Mouse (Mus musculus): ENCODE results near the gene Prpf40b. TPM values are rescaled to one million over a fixed set of nuclear protein-coding genes. Genes with fewer than 3 reads are reported as not detected.
A peak's percentile ranks its signal among the peaks of the same experiment; 100 is the strongest.
"Not testable (repeated sequence)": the region's sequence is repeated elsewhere in the genome, so short reads cannot be mapped to it uniquely, and the experiment has no call there.

Prpf40b gene
- polyA plus RNA-seq (2012; fragmentation: generic; extraction: Trizol), result 24.7 TPM
- long read RNA-seq, experiment 1, partial matches to known transcripts, result 3 of 8 reads
- long read RNA-seq, experiment 1, other reads (novel, unspliced or antisense), result 5 of 8 reads
- long read RNA-seq, experiment 2, partial matches to known transcripts, result 6 of 25 reads
- long read RNA-seq, experiment 2, other reads (novel, unspliced or antisense), result 19 of 25 reads

DNA sequence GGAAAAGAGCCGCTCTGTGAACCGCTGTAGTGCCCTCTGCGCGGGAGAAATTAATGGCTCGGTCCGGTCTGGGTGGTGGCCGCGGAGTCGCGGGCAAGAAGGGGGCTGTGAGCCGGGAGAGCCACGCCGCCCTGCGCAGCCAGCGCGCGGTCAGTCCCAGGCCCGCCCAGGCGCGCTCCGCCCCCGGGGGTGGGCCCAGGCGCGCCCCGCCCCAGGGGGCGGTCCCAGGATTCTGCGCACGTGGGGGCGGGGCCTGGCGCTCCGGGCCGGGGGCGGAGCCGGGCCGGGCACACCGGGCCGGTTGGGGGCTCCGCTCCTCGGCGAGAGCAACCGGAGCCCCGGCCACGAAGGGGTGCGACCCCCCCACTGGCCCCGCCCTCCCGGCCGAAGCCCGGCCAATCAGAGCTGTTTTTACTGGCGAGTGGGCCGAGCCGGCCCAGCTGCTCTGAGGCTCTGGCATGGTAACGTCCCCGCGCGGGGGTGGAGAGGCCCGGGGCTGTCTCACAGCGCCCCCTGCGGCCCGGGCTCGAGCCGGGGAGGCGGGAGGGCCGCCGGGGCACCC lies at the start of gene Prpf40b:
Gene Prpf40b (plus strand): TSS at position 275 of the 562 bp plus-strand sequence.
- H3K36me3 ChIP-seq (ENCODE audit: control insufficient read depth, insufficient read depth), result no peaks in the 10 kb centered on the region
- no peaks in the 10 kb centered on the region for H3K27me3 ChIP-seq (ENCODE audit: control insufficient read depth, insufficient read depth, insufficient read length)
- peak within 1 kb of the TSS; percentile 37 for H3K4me3 ChIP-seq (ENCODE audit: insufficient read depth, poor library complexity, severe bottlenecking)
- H3K79me3 ChIP-seq (ENCODE audit: low read depth), result no peaks in the 10 kb centered on the region
- TF ChIP-seq MYOG (IDR thresholded peaks at IDR 0.05; ENCODE audit: control insufficient read depth, extremely low read depth, insufficient read length) (no peak), CEBPB (IDR thresholded peaks at IDR 0.05; ENCODE audit: low read depth) (no peak), MYOD1 (IDR thresholded peaks at IDR 0.05; ENCODE audit: control insufficient read depth, insufficient read length, low read depth) (no peak), MAX (IDR thresholded peaks at IDR 0.05) (no peak), CTCF (IDR thresholded peaks at IDR 0.05; ENCODE audit: control insufficient read depth, insufficient read depth, insufficient read length) (peak; percentile 73)
- H3ac ChIP-seq (ENCODE audit: control insufficient read depth, insufficient read length, low read depth), result peak within 1 kb of the TSS; percentile 58
- H3K79me2 ChIP-seq (ENCODE audit: control insufficient read depth, insufficient read depth), result no peaks in the 10 kb centered on the region

DNA sequence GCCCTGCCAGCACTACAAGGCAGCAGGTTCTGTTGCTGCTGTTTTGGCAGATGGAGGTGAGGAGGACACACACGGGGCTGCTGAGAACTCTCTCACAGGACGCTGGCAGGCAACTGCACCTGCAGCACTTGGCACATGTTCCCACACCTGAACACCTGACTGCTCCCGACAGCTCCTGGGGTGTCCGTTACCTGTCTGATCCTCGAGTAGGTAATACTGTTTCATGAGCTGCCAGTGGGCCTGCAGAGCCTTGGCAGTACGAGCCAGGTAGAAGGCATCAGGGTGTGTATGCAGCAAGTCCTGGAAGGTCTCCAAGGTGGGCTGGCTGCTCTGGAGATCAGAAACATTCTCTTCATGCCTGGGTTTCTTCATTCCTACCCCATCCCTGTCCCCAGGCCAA lies 48.2 kb upstream of the Prpf40b start:
- H3K4me3 ChIP-seq (ENCODE audit: insufficient read depth, poor library complexity, severe bottlenecking); H3K79me3 ChIP-seq (ENCODE audit: low read depth); H3ac ChIP-seq (ENCODE audit: control insufficient read depth, insufficient read length, low read depth); H3K27me3 ChIP-seq (ENCODE audit: control insufficient read depth, insufficient read depth, insufficient read length): not testable (repeated sequence)
- Histone ChIP-seq H3K36me3 (ENCODE audit: control insufficient read depth, insufficient read depth) (peaks cover 70% of the 10 kb centered on the region), H3K79me2 (ENCODE audit: control insufficient read depth, insufficient read depth) (peaks cover 25% of the 10 kb centered on the region)

DNA sequence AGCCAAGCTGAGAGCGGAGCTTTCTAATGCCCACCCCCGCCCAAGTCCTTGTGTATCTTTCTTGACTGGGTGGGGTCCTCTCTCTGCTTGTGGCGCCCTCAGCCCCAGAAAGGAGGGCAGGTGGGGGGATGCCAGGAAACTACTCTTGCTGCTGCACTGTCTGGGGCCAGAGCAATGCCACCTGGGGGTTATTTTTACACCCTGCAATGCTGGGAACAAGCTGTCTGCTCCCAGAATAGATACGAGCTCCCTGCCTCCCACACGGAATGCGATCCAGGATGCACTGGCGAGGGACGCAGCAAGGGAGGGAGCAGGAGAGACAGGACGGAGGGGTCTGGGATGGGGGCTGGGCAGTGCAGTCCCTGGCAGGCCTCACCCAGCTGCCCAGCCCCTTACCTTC lies 45.9 kb upstream of the Prpf40b start:
- TF ChIP-seq FOSL1 (IDR thresholded peaks at IDR 0.05; ENCODE audit: insufficient read depth, low read length, poor library complexity, severe bottlenecking) (no peak), MYOD1 (IDR thresholded peaks at IDR 0.05; ENCODE audit: control insufficient read depth, insufficient read length, low read depth) (no peak), USF1 (IDR thresholded peaks at IDR 0.05; ENCODE audit: low read depth) (no peak), CTCF (IDR thresholded peaks at IDR 0.05; ENCODE audit: control insufficient read depth, insufficient read depth, insufficient read length) (no peak), CEBPB (IDR thresholded peaks at IDR 0.05; ENCODE audit: low read depth) (no peak), MYOG (IDR thresholded peaks at IDR 0.05; ENCODE audit: control insufficient read depth, extremely low read depth, insufficient read length) (no peak), MAX (IDR thresholded peaks at IDR 0.05) (no peak)
- peaks cover 55% of the 10 kb centered on the region for H3K36me3 ChIP-seq (ENCODE audit: control insufficient read depth, insufficient read depth)
- no peaks in the 10 kb centered on the region for H3K27me3 ChIP-seq (ENCODE audit: control insufficient read depth, insufficient read depth, insufficient read length)
- peaks cover 25% of the 10 kb centered on the region for H3K79me2 ChIP-seq (ENCODE audit: control insufficient read depth, insufficient read depth)
- no peak overlapping the region for H3ac ChIP-seq (ENCODE audit: control insufficient read depth, insufficient read length, low read depth)
- H3K79me3 ChIP-seq (ENCODE audit: low read depth), result peaks cover 3% of the 10 kb centered on the region
- H3K4me3 ChIP-seq (ENCODE audit: insufficient read depth, poor library complexity, severe bottlenecking), result no peak overlapping the region

DNA sequence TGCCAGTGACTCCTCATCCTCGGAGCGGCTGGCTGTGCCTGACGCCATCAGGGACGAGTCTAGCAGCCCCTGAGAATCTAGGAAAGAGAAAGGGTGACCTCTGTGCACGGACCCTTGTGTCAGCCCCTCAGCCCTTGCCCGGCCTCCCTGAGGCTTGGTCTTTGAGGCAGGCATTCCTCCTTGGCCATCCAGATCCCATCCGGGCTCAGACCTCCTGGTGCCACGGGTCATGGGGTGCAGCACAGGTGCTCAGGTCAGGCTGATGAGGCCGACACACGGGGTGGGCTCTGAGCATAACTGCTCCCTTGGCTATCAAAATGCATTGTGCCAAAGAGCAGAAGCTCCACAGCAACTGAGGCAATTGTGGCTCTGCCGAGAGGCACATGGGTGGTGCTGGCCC lies 44.9 kb upstream of the Prpf40b start:
- no peak for TF ChIP-seq MYOD1 (IDR thresholded peaks at IDR 0.05; ENCODE audit: control insufficient read depth, insufficient read length, low read depth)
- no peak for TF ChIP-seq USF1 (IDR thresholded peaks at IDR 0.05; ENCODE audit: low read depth)
- no peak for TF ChIP-seq CTCF (IDR thresholded peaks at IDR 0.05; ENCODE audit: control insufficient read depth, insufficient read depth, insufficient read length)
- no peak for TF ChIP-seq FOSL1 (IDR thresholded peaks at IDR 0.05; ENCODE audit: insufficient read depth, low read length, poor library complexity, severe bottlenecking)
- no peak for TF ChIP-seq MAX (IDR thresholded peaks at IDR 0.05)
- no peak overlapping the region for H3K4me3 ChIP-seq (ENCODE audit: insufficient read depth, poor library complexity, severe bottlenecking)
- H3K79me3 ChIP-seq (ENCODE audit: low read depth), result peaks cover 3% of the 10 kb centered on the region
- H3K36me3 ChIP-seq (ENCODE audit: control insufficient read depth, insufficient read depth), result peaks cover 46% of the 10 kb centered on the region
- H3K79me2 ChIP-seq (ENCODE audit: control insufficient read depth, insufficient read depth), result peaks cover 25% of the 10 kb centered on the region
- H3K27me3 ChIP-seq (ENCODE audit: control insufficient read depth, insufficient read depth, insufficient read length), result no peaks in the 10 kb centered on the region
- peak overlapping the region; percentile 21 for H3ac ChIP-seq (ENCODE audit: control insufficient read depth, insufficient read length, low read depth)

DNA sequence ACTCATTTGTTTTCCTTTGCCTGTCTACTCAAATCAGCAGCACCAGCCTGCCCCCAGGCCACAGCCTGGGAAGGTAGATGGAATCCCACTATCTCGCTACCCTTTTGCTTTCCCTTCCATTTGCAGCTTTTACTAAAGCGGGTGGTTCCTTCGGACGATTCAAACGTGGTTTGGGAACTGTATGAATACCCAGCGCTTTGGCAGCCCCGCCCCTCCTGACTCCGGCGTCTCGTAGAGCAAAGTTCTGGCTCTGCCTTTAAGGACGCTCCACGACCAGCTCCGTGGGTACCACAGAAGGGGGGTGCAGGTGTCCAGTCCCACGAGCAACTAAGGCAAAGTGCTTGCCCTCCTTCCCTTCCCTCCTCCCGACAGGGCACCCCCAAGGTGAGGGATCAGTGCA lies 43.8 kb upstream of the Prpf40b start:
- Histone ChIP-seq H3K4me3 (ENCODE audit: insufficient read depth, poor library complexity, severe bottlenecking) (peak overlapping the region; percentile 66), H3ac (ENCODE audit: control insufficient read depth, insufficient read length, low read depth) (peak overlapping the region; percentile 67), H3K79me2 (ENCODE audit: control insufficient read depth, insufficient read depth) (peaks cover 25% of the 10 kb centered on the region), H3K36me3 (ENCODE audit: control insufficient read depth, insufficient read depth) (peaks cover 34% of the 10 kb centered on the region)
- H3K79me3 ChIP-seq (ENCODE audit: low read depth); H3K27me3 ChIP-seq (ENCODE audit: control insufficient read depth, insufficient read depth, insufficient read length): not testable (repeated sequence)

DNA sequence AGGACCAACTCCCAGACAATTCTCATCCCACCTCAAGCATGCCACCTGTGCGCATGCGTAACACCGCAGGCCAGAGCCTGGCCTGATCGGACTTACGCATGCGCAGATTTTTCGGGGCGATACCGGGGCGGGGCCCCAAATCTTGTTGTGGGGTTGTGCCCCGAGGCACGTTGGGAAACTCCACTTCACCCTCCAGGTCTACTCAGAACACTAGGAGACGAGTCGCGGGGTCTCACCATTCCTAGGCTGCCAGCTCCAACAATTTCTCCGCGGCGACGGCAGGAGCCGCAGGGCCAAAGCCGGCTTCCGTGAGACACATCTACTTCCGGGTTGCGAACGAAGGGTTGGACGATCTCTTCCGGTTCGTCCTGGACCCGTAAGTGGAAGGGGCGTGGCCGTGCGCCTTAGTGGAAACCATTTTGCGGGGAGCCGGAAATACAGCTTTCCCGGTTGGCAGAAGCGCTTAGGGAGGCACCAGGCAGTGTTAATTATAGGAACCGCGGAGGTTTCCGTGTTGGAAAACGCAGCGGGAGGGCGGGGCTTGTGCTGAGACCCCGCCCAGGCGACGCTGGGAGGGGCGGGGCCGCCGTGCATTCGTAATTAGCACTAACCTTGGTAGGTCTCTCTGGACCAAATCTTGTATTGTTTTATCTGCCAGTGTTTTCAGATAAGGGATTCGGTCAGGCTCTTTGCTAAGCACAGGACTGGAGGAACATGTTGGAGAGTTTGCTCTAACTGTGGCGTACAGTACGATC lies 43.1 kb upstream of the Prpf40b start, which contains the start of gene Mcrs1:
Gene Mcrs1 (minus strand): TSS at position 336 of the 755 bp plus-strand sequence.
- H3K79me3 ChIP-seq (ENCODE audit: low read depth), result peaks cover 3% of the 10 kb centered on the region
- H3K36me3 ChIP-seq (ENCODE audit: control insufficient read depth, insufficient read depth), result peaks cover 27% of the 10 kb centered on the region
- H3K79me2 ChIP-seq (ENCODE audit: control insufficient read depth, insufficient read depth), result peaks cover 25% of the 10 kb centered on the region
- H3K4me3 ChIP-seq (ENCODE audit: insufficient read depth, poor library complexity, severe bottlenecking), result peak within 1 kb of the TSS; percentile 66
- no peaks in the 10 kb centered on the region for H3K27me3 ChIP-seq (ENCODE audit: control insufficient read depth, insufficient read depth, insufficient read length)
- TF ChIP-seq MAX (IDR thresholded peaks at IDR 0.05) (peak; percentile 78), USF1 (IDR thresholded peaks at IDR 0.05; ENCODE audit: low read depth) (no peak)
- peak within 1 kb of the TSS; percentile 67 for H3ac ChIP-seq (ENCODE audit: control insufficient read depth, insufficient read length, low read depth)

All from C2C12 (cell line).